Mouse (Mus musculus) limb, embryonic 11.5 days (tissue): ENCODE data around the gene Pcdh9. TPM values are rescaled to one million over a fixed set of nuclear protein-coding genes. Genes with fewer than 3 reads are reported as not detected.
A peak's percentile ranks its signal among the peaks of the same experiment; 100 is the strongest.
"Not testable (repeated sequence)": the region's sequence is repeated elsewhere in the genome, so short reads cannot be mapped to it uniquely, and the experiment has no call there.

ENCODE experiments used
- ATAC-seq: fragments of 200-750 bp; cut with Nextera tagmentation; 2 replicates; pipeline ENCODE4 v1.8.0; 2017; ENCODE audit warnings: low read depth; ENCODE audit not compliant: insufficient number of reproducible peaks, low FRiP score, low TSS enrichment
- DNase-seq: peaks from one replicate; pipeline ENCODE4 v3.0.0-alpha.2; 2015; ENCODE audit warnings: low spot score
- H3K27ac ChIP-seq: fragments of 300-500 bp; sonication (generic); replicated peaks from 2 replicates; pipeline ENCODE4 v1.5.1; 2014; ENCODE audit warnings: low read depth, mild to moderate bottlenecking, low read length
- H3K27me3 ChIP-seq: fragments of 300-500 bp; sonication (generic); 2 replicates; pipeline ENCODE4 v1.6.1; 2014; ENCODE audit warnings: mild to moderate bottlenecking, low read length, mixed read lengths; ENCODE audit not compliant: control insufficient read depth, insufficient read depth
- H3K36me3 ChIP-seq: fragments of 300-500 bp; sonication (generic); 2 replicates; pipeline ENCODE4 v1.6.1; 2014; ENCODE audit warnings: mild to moderate bottlenecking, low read length, moderate library complexity, mixed read lengths; ENCODE audit not compliant: control insufficient read depth, insufficient read depth
- H3K4me1 ChIP-seq: fragments of 300-500 bp; sonication (generic); 2 replicates; pipeline ENCODE4 v1.6.1; 2014; ENCODE audit warnings: low read length, mixed read lengths; ENCODE audit not compliant: control insufficient read depth, insufficient read depth
- H3K4me2 ChIP-seq: fragments of 300-500 bp; sonication (generic); 2 replicates; pipeline ENCODE4 v1.6.1; 2014; ENCODE audit warnings: low read depth, mild to moderate bottlenecking, moderate library complexity; ENCODE audit not compliant: severe bottlenecking
- H3K4me3 ChIP-seq: fragments of 300-500 bp; sonication (generic); 2 replicates; pipeline ENCODE4 v1.5.1; 2014; ENCODE audit warnings: low read depth, low read length
- H3K9ac ChIP-seq: fragments of 300-500 bp; sonication (generic); 2 replicates; pipeline ENCODE4 v1.6.1; 2014; ENCODE audit warnings: mild to moderate bottlenecking, low read length
- H3K9me3 ChIP-seq: fragments of 300-500 bp; sonication (generic); 2 replicates; pipeline ENCODE4 v1.6.1; 2016; ENCODE audit warnings: low read length; ENCODE audit not compliant: control insufficient read depth
- WGBS: fragments of 180-500 bp; shearing (Covaris S2); extraction: QIAGEN DNeasy Blood & Tissue Kit; methylation state at CpG from one replicate; pipeline ENCODE4 v1.1.7; 2014; 5-methylcytosine and 5-hydroxymethylcytosine counted together
- polyA plus RNA-seq: library from polyadenylated mRNA; unstranded; fragments of >200 nt; fragmentation: Nextera tagmentation; extraction: Ambion mirVana; gene quantifications from 2 replicates; pipeline ENCODE4 v1.2.1, GENCODE M21; 2014

Gene Pcdh9
- polyA plus RNA-seq, 1 experiment from 2014 or later = 17.2 TPM

DNA sequence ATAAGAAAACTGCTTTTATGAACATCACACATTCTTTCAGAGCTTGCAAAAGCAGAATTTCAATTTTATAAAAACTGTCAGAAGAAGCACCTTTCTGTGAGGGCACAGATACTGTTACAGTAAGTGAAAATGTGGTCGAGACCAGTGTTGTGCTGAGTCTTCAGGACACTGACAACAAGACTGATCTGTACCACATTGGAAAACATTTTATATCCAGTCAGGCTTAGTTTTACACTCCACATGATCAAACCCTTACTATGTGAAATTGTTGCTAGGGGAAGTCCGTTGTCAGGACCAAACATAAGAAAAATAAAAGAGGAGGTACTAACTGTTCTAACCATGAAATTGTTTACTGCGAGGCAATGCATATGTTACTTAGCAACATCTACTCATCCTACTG, 656.1 kb downstream of the Pcdh9 start:
- DNase-seq = no peak
- H3K27ac ChIP-seq = no peak overlapping the region
- no peaks in the 10 kb centered on the region for H3K36me3 ChIP-seq
- no peak for ATAC-seq
- WGBS = 92% methylated on average over 3 of the region's 3 CpGs
- no peaks in the 10 kb centered on the region for H3K4me1 ChIP-seq
- no peaks in the 10 kb centered on the region for H3K9me3 ChIP-seq
- H3K9ac ChIP-seq = no peak overlapping the region
- H3K4me3 ChIP-seq = no peak overlapping the region
- H3K27me3 ChIP-seq = no peaks in the 10 kb centered on the region
- no peak overlapping the region for H3K4me2 ChIP-seq

- ATAC-seq = no peak
- no peak overlapping the region for H3K4me2 ChIP-seq
- no peaks in the 10 kb centered on the region for H3K4me1 ChIP-seq
- no peaks in the 10 kb centered on the region for H3K36me3 ChIP-seq
- no peak overlapping the region for H3K27ac ChIP-seq
- H3K9ac ChIP-seq = no peak overlapping the region
- H3K9me3 ChIP-seq = no peaks in the 10 kb centered on the region
- no peak for DNase-seq
- H3K27me3 ChIP-seq = no peaks in the 10 kb centered on the region
- H3K4me3 ChIP-seq = no peak overlapping the region
- WGBS = 59% methylated on average over 6 of the region's 6 CpGs
Measured at GRCm38 (mm10) chr14:93233599-93233998, 656.9 kb downstream of the Pcdh9 start.

- 100% methylated on average over 3 of the region's 15 CpGs for WGBS
- not testable (repeated sequence) for H3K4me2 ChIP-seq, H3K9me3 ChIP-seq, H3K27ac ChIP-seq, ATAC-seq, H3K36me3 ChIP-seq, H3K4me1 ChIP-seq, H3K4me3 ChIP-seq, H3K27me3 ChIP-seq, H3K9ac ChIP-seq, DNase-seq
Measured at GRCm38 (mm10) chr14:93214846-93215245, 675.6 kb downstream of the Pcdh9 start.

- no peaks in the 10 kb centered on the region for H3K27me3 ChIP-seq
- H3K27ac ChIP-seq = no peak overlapping the region
- H3K36me3 ChIP-seq = no peaks in the 10 kb centered on the region
- no peak for ATAC-seq
- H3K4me1 ChIP-seq = no peaks in the 10 kb centered on the region
- H3K9ac ChIP-seq = no peak overlapping the region
- no peak for DNase-seq
- no peak overlapping the region for H3K4me2 ChIP-seq
- WGBS = 82% methylated on average over 2 of the region's 2 CpGs
- no peak overlapping the region for H3K4me3 ChIP-seq
- H3K9me3 ChIP-seq = no peaks in the 10 kb centered on the region
Measured at GRCm38 (mm10) chr14:93199791-93200190, 690.7 kb downstream of the Pcdh9 start.

DNA sequence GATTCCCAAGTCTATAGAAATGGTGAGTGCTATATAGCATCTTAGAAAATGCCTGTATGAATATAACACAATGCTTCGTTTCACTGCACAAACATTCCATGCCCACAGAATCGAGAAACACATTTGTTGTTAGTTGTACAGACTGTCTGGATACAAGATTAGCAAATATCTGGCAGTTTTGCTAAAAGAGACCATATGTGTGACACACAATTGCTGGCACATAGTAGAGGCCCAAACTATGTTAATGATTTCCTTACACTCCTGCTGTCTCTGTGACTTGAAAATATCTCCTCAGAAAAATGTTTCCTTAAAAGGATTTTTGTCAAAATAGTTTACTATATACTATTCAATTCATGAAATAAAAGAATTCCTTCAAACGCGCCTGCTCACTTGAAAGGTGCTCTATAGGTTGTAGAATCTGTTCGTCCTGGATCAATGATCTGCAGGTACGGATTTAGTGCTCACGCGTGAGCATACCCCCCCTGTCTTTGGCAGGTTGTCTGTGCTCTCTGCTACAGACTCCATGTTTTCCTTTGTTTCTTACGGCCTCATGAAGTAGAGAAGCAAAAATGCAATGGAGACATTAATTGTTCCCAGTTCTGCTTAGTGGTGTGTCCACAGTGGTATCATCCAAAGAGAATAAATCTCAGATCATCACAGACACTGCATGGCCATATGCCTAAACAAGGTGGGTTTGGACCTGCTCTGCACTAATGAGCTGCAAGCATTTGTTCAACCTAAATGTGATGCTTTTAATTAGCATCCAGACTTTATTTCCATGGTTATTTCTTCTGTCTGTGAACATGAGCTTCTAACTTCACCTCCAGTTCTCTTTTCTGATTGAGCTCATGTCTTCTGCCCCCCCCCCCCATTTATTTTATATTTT, 707.6 kb downstream of the Pcdh9 start:
- H3K27ac ChIP-seq = no peak overlapping the region
- no peaks in the 10 kb centered on the region for H3K9me3 ChIP-seq
- H3K4me1 ChIP-seq = no peaks in the 10 kb centered on the region
- DNase-seq = peak; percentile 20
- H3K4me3 ChIP-seq = no peak overlapping the region
- ATAC-seq = no peak; the same call in 1 of the 2 replicates
- H3K4me2 ChIP-seq = no peak overlapping the region
- WGBS = 82% methylated on average over 9 of the region's 9 CpGs
- no peak overlapping the region for H3K9ac ChIP-seq
- no peaks in the 10 kb centered on the region for H3K36me3 ChIP-seq
- H3K27me3 ChIP-seq = no peaks in the 10 kb centered on the region

GRCm38 (mm10) chr14:93169201-93169600, 721.3 kb downstream of the Pcdh9 start:
- no peaks in the 10 kb centered on the region for H3K4me1 ChIP-seq
- ATAC-seq (no peak), DNase-seq (no peak)
- H3K9me3 ChIP-seq = no peaks in the 10 kb centered on the region
- no peaks in the 10 kb centered on the region for H3K36me3 ChIP-seq
- no peaks in the 10 kb centered on the region for H3K27me3 ChIP-seq
- H3K4me2 ChIP-seq = no peak overlapping the region
- no peak overlapping the region for H3K27ac ChIP-seq
- no peak overlapping the region for H3K4me3 ChIP-seq
- no peak overlapping the region for H3K9ac ChIP-seq

- no peak for ATAC-seq
- no peak overlapping the region for H3K9ac ChIP-seq
- H3K27me3 ChIP-seq = no peaks in the 10 kb centered on the region
- H3K4me2 ChIP-seq = no peak overlapping the region
- H3K4me3 ChIP-seq = no peak overlapping the region
- 68% methylated on average over 2 of the region's 2 CpGs for WGBS
- H3K36me3 ChIP-seq = no peaks in the 10 kb centered on the region
- no peak overlapping the region for H3K27ac ChIP-seq
- 0 out of 2 replicates have a peak, but pooled peaks cover 2% of the 10 kb centered on the region for H3K4me1 ChIP-seq
- H3K9me3 ChIP-seq = no peaks in the 10 kb centered on the region
- DNase-seq = no peak
Measured at GRCm38 (mm10) chr14:93168367-93168766, 722.1 kb downstream of the Pcdh9 start.

- no peak overlapping the region for H3K4me2 ChIP-seq
- no peak overlapping the region for H3K9ac ChIP-seq
- DNase-seq (no peak), ATAC-seq (no peak)
- H3K36me3 ChIP-seq = no peaks in the 10 kb centered on the region
- H3K4me3 ChIP-seq = no peak overlapping the region
- no peaks in the 10 kb centered on the region for H3K27me3 ChIP-seq
- no peaks in the 10 kb centered on the region for H3K4me1 ChIP-seq
- 88% methylated on average over 6 of the region's 6 CpGs for WGBS
- H3K9me3 ChIP-seq = no peaks in the 10 kb centered on the region
- H3K27ac ChIP-seq = no peak overlapping the region
Measured at GRCm38 (mm10) chr14:93143414-93143813, 747.1 kb downstream of the Pcdh9 start.

DNA sequence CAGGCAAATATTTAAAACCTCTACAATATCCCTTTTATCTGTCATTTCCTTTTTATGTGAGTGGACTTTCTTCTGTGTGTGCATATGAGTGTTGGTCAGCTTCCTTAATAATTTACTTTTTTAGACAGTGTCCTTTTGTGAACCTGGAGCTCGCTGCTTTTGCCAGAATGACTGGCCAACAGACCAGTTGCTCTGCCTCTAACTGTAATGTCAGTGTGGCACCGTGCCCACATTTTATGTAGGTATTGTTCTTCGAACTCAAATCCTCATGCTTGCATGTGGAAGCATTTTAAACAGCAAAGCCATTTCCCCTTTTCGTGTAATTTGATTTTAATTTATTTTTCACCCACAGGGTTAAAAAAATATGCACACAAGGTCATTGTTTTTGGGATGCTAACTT, 748.4 kb downstream of the Pcdh9 start:
- Histone ChIP-seq H3K4me2 (no peak overlapping the region), H3K27me3 (no peaks in the 10 kb centered on the region), H3K4me1 (no peaks in the 10 kb centered on the region), H3K4me3 (no peak overlapping the region), H3K36me3 (no peaks in the 10 kb centered on the region), H3K27ac (no peak overlapping the region), H3K9me3 (no peaks in the 10 kb centered on the region), H3K9ac (no peak overlapping the region)
- no peak for ATAC-seq
- WGBS = 90% methylated on average over 4 of the region's 4 CpGs
- no peak for DNase-seq
